Mouse (Mus musculus): Measurements from ENCODE around the gene Anapc16.
"Not testable (repeated sequence)": the region's sequence is repeated elsewhere in the genome, so short reads cannot be mapped to it uniquely, and the experiment has no call there.

Anapc16 gene

GRCm38 (mm10) chr10:60002673-60003212 is at the start of gene Anapc16, which contains the start of gene Ascc1:
Gene Anapc16, minus strand, starts transcription at chr10:60003135.
Gene Ascc1, plus strand, starts transcription at chr10:60002805.
- DNase-seq = peak; percentile 97

GRCm38 (mm10) chr10:60050581-60050980 is 47.6 kb upstream of the Anapc16 start:
- DNase-seq = no peak

- DNase-seq = no peak
Measured at GRCm38 (mm10) chr10:60046696-60047095, 43.8 kb upstream of the Anapc16 start.

- no peak for DNase-seq
Measured at GRCm38 (mm10) chr10:60042350-60042922, 39.5 kb upstream of the Anapc16 start.

GRCm38 (mm10) chr10:60035744-60036143 is 32.8 kb upstream of the Anapc16 start:
- no peak for DNase-seq

- no peak for DNase-seq
Measured at GRCm38 (mm10) chr10:60034621-60035020, 31.7 kb upstream of the Anapc16 start.

- no peak for DNase-seq
Measured at GRCm38 (mm10) chr10:60033064-60033463, 30.1 kb upstream of the Anapc16 start.

- no peak for DNase-seq
Measured at GRCm38 (mm10) chr10:60032622-60033021, 29.7 kb upstream of the Anapc16 start.

GRCm38 (mm10) chr10:60031985-60032384 is 29.1 kb upstream of the Anapc16 start:
- no peak for DNase-seq

GRCm38 (mm10) chr10:60031562-60031961 is 28.6 kb upstream of the Anapc16 start:
- no peak for DNase-seq

- no peak for DNase-seq
Measured at GRCm38 (mm10) chr10:60029387-60029786, 26.5 kb upstream of the Anapc16 start.

- no peak for DNase-seq
Measured at GRCm38 (mm10) chr10:60028979-60029378, 26.0 kb upstream of the Anapc16 start.

- DNase-seq = no peak
Measured at GRCm38 (mm10) chr10:60028181-60028580, 25.2 kb upstream of the Anapc16 start.

GRCm38 (mm10) chr10:60027619-60028084 is 24.7 kb upstream of the Anapc16 start:
- DNase-seq = no peak

- no peak for DNase-seq
Measured at GRCm38 (mm10) chr10:60026759-60027395, 23.9 kb upstream of the Anapc16 start.

GRCm38 (mm10) chr10:60023751-60024150 is 20.8 kb upstream of the Anapc16 start:
- no peak for DNase-seq

GRCm38 (mm10) chr10:60019299-60019698 is 16.4 kb upstream of the Anapc16 start:
- no peak for DNase-seq

GRCm38 (mm10) chr10:60016223-60016622 is 13.3 kb upstream of the Anapc16 start:
- DNase-seq = no peak

GRCm38 (mm10) chr10:60009115-60009514 is 6.2 kb upstream of the Anapc16 start:
- DNase-seq = no peak

- no peak for DNase-seq
Measured at GRCm38 (mm10) chr10:60005264-60005663, 2.3 kb upstream of the Anapc16 start.

- DNase-seq = no peak
Measured at GRCm38 (mm10) chr10:60003847-60004246, 912 bp upstream of the Anapc16 start.

GRCm38 (mm10) chr10:60003213-60003752 is 348 bp upstream of the Anapc16 start:
- no peak for DNase-seq

- no peak for DNase-seq
Measured at GRCm38 (mm10) chr10:60002203-60002602, 732 bp downstream of the Anapc16 start.

- DNase-seq = not testable (repeated sequence)
Measured at GRCm38 (mm10) chr10:60001663-60002062, 1.3 kb downstream of the Anapc16 start.

All from cerebellum, adult 11 months (tissue).